Mouse (Mus musculus) WW6 (cell line): ENCODE measurements at regions not wholly inside any gene's neighbourhood (a gene's known extent, or its start where the extent isn't known, plus 50 kb on each side); places are given as distances from the start of the nearest gene placed in this dataset.

Experiments
- DNase-seq: peaks from one replicate; pipeline ENCODE4 v3.0.0-alpha.2; 2013; ENCODE audit warnings: low read depth, low spot score

DNA sequence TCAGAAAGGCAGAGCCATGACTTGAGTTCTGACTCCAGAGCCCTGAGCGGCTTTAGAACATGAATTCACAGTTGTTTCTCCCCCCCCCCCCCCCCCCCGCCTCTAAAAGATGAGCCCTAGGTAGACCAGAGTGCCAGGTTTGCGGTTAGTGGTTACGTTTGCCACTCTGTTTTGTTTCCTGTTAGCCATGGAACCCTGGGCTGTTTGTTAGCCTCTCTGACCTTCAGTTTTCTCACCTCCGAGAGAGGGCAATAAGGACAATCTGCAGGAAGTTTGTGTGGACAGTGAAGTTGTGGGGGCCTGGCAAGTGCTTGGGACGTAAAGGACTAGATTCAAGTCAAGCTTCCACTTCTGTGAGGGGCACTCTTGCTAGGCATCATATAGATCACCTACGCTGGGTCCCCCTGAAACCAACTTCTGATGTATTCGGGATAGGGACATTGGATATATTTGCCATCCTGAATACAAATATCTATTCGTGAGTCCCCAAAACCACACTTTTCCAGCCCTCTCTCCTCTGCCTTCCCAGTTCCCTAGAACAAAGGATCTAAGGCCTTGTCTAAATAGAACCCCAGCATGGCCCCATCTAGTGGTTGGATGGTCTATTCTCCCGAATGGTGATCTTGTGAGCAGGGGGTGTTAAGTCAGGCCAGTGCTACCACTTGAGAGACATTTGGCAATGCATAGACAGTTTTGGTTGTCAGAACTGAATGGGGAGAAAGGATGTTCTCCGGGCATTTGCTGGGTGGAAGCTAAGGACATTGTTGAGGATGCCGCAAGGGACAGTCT is 145.4 kb upstream of the Tle3 start:
- no peak for DNase-seq

DNA sequence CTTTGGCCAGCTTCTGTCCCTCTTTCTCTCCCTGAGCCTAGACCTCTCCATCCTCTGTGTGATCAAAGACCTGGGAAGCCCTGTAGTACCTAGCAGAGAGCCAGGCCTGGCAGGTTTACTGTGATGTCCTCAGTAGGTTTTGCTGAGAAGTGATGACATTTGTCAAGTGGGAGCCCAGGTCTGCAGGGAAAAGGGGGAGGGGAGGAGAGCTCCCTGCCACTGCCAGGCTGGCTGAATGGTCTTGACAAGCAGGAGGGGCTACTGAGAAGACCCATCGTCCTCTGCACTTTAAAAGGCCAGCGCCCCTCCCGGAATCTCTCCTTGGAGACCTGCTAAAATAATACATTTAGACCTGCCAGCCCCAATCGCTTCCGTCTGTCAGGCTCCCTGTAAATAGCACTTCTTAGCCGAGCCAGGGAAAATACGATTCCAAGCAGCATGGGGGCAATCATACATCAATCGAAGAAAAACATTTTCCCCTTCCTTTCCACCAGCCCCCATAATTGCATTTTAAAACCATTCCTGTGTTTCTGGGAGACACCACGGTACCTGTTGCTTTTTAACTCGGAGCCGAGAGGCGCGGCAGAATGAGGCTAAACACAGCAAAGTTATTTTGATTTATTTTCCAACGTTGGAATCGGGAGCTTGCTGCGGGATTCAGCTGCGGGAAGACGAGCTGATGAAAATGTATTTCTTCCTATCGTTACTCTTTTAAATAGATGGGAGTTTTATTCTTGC is 144.5 kb upstream of the Tle3 start:
- DNase-seq: no peak

DNA sequence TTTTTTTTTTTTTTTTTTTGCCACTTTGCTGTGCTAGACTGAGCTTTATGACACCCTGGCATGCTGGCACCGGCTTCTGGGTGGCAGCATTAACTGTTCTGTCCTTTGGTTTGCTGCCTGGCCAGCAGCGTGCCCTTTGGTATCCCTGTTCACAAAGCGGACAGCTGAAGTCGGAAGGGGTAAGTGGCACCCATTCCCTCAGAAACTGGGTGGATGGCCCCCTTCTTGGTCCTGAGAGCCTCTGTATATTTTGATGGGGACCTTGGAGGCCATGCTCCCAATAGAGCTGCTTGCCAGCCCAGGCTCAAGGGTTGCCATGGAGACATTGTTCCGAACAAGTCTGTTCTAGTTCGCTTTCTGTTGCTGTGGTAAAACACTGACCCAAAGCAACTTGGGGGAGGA is 143.9 kb upstream of the Tle3 start:
- no peak for DNase-seq

DNA sequence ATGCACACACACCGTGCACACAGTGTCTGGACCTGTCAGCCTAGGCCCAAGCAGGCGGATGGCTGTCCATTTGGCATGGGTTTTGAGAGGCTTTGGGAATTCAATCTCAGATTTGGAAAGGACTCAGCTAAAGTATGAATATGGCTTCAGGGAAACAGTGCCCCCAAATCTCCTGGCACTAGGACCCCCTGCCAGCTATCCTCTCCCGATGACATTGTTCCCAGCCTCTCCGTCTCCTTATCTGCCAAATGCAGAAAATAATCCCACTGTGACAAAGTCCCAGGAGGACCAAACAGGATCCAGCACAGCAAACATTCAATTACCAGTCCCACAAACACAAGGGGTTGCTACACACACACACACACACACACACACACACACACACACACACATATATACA is 141.9 kb upstream of the Tle3 start:
- DNase-seq: no peak

DNA sequence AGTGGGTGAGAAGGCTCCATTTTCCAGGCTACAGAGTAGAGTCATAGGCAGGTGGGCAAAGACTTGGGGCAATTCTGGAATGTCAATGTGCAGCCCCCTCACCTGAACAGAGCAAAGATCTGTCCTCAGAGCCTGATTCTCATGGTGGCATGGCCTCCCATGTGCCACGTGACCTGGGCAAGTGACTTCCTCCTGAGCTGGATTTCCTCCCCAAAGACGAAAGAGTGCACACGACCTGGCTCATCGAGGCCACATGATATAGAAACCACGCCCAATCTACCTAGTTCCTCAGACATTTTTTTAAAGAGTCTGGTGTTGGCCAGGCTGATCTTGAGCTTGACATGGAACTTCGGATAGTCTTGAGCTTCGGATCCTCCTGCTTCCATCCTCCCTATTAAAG is 139.5 kb upstream of the Tle3 start:
- no peak for DNase-seq

DNA sequence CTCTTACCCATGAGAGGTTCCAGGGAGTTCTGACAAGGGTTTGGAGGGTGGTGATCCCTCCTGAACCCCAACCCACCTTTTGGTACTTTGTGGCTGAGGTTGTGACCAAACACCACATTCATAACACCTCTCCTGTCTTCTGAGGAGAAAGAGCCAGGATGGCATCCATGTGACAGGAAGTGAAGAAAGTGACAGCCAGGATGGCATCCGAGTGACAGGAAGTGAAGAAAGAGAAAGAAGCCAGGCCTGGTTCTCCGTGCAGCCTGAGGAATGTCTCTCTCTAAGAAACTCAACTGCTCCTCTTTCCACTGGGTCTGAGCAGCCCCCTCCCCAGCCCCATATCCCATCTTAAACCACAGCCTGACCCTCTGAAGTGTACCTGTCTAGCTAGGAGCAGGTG is 138.9 kb upstream of the Tle3 start:
- DNase-seq: no peak

DNA sequence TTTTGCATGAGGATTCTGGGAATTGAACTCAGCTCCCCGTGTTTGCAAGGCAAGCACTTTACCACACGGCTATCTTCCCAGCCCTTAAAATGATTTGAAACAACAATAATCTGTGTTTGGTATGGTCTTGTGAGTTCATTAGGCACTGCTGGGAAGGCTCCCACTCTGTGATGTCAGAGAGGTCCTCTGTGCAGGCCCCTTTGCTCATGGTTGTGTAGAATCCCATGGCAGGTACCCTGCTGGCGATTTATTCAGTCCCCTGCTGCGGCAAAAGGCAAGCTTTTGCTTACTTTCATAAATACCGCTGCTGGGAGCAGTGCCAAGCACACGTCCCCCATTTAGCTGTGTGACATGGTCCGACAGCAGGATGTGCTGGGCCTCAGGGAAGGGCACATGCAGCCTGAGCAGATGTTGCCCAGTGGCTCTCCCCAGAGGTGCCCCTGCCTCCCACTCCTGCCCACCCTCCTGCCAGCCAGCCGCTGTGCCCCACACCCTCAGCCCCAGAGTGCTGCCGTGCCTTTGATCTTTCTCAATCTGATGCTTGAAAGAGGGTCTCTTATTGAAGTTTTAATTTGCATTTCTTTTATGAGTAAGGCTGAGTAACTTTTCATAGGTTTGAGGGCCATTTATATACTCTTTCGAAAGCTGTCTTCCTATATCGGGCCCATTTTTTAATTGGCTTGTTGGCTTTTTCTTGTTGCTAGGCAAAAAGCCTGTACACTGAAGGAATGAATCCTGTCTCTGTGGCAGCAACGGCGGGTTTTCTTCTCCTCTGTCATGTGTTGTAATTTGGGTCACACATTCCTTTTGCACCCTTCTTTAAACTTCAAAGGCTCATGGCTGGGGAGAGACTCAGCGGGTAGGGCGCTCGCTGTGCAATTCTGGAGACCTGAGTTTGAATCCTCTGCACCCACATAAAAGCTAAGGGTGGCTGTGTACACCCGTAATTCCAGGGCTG is 136.2 kb upstream of the Tle3 start:
- no peak for DNase-seq

DNA sequence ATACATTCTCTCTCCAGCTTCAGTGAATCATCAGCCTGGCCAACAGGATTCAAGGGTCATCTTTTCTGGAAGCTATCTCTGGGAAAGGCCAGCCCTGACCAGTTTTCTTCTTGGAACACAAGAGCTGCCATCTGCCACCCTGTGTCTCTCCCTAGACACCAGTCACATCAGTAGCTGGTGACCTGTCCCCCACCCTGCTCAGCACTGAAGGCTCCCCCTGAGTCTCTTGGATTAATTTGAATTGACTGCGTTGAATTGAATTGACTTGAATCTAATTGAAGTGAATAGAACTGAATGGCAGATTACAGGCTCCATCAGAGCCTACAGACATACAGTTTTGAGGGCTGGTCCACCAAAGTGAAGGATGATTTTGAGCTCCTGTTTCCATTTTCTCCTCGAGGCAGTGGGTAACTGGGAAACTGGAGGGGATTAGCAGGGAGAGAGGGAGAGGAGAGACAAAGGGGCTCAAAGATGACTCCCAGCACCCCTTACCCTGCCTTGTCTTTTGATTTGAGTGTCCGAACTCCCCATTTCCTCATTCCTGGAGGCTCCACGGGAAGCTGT is 133.4 kb upstream of the Tle3 start:
- DNase-seq: no peak

DNA sequence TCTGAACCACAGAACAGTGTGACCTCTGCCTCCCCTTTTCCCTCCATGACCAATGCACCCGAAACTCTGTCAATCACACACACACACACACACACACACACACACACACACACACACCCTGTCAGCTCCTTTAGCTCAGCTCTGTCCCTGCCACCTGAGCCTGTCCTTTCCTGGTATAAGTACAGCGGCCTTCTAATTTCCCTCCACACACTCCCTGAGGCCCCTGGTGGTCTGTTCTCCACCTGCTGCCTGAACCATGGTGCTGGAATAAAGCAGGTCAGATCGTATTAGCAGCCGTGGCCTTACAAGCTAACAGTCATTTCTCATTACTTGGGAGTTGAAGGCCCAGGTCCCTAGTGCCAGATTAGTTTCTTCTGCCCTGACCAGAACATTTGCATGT is 132.8 kb upstream of the Tle3 start:
- DNase-seq: no peak

DNA sequence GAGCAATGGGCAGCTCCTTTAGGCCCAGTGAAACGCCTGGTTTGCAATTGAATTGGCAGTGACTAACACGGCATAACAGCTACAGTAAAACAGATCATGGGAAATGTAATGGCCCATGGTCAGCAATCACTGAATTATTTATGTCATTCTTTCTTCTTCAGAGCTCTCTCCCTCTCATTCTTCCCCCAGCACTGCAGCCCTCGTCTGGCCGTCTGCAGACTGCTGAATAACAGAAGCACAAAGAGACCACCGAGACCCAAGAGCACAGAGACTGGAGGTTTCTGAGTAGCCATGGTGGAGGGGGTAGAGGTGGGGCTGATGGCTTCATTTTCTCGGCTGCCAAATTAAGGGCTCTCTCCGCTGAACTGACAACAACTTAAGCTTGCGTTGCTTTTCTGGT is 130.7 kb upstream of the Tle3 start:
- no peak for DNase-seq

DNA sequence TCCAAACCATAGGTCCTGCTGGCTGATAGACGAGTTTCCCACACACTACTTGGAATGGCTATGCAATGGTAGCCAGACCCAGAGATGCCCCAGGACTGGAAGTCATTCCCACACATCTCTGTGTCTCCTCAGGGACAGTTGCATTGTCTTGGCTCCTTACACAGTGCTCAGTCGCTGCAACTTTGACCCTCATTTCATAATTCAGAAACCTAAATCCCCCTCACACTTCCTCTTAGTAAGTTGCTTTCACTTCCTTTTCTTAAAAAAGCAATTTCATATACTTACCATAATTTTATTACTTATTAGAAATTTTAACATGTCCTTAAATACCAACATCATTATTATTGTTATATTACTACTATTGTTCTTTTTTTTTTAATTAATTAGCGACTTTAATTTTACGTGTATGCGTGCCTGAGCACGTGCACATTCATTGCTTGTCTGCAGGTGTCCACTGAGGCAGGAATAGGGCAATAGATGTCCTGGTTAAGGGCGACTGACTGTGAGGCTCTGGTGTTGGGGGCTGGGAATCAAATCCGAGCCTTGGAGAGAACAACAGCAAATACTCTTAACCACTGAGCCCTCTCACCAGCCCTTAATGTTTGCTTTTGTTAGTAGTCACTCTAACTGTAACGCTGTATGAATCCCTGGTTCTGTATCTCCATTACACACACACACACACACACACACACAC is 129.9 kb upstream of the Tle3 start:
- DNase-seq: no peak

DNA sequence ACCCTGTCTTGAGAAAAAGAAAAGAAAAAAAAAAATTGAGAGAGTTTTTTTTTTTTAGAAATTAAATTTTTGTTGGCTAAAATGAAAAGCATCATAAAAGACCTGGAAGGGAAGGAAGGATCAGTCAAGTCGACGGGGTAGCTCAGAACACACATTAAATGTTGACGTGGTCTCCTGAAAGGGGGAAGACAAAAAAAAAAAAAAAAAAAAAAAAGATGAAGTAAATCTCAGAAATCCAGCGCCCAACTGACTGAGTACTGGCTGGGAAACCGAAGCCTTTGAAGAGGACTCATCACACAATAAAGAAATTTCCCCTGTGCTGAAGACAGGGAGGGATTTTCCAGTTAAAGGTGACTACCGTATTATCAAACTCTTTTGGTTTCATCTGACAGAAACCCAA is 128.9 kb upstream of the Tle3 start:
- no peak for DNase-seq

DNA sequence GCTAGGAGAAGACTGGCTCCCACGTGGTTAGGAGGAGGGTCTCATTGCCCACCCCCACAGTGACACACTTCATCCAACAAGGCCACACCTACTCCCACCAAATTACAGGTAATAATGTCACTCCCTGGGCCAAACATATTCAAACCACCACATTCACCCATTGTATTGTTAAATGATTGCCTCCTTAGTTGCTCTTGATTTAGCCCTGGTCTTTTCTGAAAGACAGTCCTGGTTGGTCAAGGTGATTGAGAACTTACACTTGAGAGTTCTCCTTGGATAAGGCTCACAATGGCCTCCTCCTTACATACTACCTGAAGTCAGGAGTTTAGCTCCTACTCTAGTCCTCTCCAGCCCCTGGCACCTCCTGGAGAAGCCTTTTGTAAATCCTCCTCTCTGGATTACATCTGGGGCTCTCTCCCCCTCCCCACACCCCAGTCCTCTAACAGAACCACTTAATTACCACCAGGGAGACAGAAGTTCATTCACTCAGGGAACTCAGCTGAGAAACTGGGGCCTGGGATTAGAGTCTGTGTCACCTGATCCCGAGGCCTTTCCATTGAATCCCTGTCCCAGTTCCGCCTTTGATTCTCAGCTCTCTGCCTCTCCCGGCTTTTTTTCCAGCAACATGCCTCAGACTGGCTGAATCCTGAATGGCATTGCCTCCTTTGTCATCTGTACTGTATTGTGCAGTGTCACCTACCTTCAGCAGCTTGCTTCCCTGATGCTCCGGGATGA is 122.3 kb upstream of the Tle3 start:
- DNase-seq: no peak

DNA sequence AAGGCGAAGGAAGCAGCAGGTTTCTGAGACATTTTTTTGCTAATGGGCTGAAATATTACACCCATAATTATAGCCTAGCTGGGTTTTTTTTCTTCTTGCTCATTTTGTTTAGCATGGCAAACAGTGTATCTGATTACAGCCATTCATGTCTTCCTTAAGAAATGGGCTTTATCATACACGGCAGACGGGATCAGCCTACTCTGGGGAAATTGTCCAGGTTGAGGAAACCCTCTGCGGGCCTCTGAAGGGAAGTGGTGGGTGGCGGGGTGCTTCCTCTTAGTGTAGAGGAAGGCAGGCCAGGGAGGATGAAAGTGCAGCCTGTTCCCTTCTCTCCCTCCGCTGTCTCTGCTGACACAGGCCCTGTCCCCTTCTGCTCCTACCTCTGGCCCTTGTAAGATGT is 120.6 kb upstream of the Tle3 start:
- DNase-seq: no peak

DNA sequence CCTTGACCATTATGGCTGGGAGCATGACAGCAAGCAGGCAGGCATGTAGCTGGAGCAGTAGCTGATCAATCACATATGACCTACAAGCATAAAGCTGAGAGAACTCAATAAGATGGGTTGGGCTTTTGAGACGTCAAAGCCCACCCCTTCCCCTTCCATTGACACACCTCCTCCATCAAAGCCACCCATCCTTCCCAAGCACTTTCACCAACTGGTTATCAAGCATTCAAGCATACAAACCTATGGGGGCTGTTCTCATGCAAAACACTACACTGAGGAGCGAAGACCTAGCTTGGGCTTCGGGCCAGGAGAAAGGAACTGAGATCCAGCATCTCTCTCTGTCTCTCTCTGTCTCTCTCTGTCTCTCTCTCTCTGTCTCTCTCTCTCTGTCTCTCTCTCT is 118.4 kb upstream of the Tle3 start:
- no peak for DNase-seq

DNA sequence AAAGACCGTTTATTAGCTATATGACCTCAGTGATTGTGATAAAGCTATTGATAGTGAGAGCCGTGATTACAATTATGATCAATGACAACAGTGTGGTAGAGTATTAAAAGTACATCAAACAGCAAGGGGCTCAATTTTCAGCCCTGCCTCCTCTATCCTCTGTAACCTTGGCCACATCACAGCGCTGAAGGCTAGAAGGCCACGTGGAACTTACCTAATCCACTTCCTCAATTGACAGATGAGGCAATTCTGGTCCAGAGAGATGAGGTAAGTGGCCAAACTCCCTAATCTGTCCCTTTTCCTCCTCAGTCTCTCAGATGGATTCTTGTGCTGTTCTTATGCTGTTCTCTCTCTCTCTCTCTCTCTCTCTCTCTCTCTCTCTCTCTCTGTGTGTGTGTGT is 114.7 kb upstream of the Tle3 start:
- no peak for DNase-seq

DNA sequence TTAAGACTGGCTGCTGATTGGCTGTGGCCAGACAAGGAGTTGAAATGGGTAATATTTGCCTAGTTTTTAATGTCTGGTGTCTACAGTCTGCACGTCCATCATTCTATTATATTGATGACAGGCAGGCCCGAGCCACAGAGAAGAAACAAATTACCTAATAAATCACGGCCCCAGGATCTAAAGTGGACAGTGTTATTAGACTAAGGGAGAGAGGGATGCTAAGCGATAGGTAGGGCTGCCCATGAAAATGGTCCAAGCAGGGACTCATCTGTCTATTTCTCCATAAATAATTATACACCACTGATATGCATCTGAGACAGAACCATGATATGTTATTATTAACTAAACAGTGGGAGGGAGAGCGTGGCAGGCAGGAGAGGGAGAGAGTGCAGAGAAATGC is 114.1 kb upstream of the Tle3 start:
- no peak for DNase-seq

DNA sequence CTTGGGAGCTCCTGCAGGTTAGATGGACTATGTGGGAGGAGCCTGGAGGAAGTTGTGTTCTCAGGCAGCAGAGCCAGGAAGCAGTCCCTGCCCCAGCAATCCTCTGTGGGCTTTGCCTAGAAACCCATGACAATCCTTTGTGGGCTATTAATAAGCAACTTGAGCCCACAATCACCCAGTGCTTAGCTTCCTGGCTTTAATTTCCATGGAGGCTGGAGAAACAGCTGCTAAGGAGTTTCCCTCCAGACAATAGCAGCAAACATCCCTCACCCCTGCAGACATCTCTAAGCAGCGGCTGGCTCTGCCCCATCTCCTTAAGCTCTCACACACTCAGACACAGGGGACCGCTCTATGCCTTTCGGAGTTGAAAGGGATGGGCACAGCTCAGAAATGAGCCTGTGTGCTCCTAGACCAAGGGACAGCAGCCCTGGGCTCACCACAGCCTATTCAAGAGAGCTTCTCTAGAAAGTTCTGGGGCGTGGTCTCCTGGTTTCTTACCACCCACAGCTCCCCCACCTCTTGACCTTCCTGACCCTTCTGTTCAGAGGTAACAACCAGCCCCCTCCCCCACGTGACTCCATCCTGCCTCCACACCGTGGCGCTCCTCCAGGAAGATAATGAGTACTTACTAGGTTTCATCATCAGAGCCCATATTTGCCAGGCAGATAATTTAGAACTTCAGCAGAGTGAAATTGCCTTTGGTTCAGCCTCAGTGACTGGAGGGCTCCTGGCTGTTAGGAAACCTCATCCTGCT is 112.6 kb upstream of the Tle3 start:
- DNase-seq: no peak

DNA sequence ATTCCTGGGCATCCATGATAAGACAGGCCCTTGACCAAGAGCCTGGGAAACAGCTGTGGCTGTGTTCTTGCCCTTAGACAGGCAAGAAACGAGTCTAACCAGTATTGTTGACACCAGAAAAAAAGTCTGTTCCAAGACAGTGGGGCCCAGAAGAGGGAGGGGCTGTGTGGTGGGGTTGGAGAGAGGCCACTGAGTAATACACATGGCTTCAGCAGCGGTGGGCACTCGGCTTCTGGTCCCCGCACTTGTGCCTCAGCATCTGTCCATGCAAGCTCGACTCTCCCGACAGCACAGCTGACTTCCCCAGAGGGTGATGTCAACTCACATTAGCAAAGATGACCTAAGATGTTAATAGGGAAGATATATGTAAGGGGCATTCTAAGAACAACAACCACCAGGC is 110.9 kb upstream of the Tle3 start:
- no peak for DNase-seq
